Mouse (Mus musculus): Measurements from ENCODE around the gene Taf1b. TPM values are rescaled to one million over a fixed set of nuclear protein-coding genes. Genes with fewer than 3 reads are reported as not detected.

Gene Taf1b
- polyA plus RNA-seq, 2 experiments, result 4.7 to 9.3 TPM

DNA sequence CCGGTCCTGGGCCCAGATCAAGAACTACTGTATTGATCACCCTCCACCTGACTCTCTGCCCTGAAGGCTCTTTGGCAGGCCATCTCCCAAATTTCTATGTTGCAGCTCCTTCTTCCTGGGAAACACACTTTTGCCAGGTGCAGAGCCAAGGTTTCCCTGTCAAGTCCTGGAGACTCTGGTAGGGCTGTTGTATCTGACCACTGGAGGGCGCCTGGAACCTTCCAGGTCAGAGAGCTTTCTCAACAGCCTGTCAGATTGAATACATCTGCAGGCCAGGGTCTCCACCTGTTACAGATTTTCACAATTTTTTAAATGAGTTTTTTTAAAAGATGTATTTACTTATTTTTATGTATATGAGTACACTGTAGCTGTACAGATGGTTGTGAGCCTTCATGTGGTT is 105.1 kb downstream of the Taf1b start:
- 32% methylated on average over 2 of the region's 2 CpGs for WGBS (ENCODE audit: insufficient replicate concordance)
- Histone ChIP-seq H3K9me3 (ENCODE audit: control insufficient read depth, low read length) (no peaks in the 10 kb centered on the region), H3K9ac (replicated peaks) (no peak overlapping the region), H3K36me3 (replicated peaks; ENCODE audit: control insufficient read depth, insufficient read depth, low read depth) (no peaks in the 10 kb centered on the region), H3K4me1 (replicated peaks; ENCODE audit: control insufficient read depth in 2 of 2, insufficient read depth in 2 of 2, low read length in 1 of 2) (no peaks in the 10 kb centered on the region), H3K4me2 (ENCODE audit: low read depth) (no peak overlapping the region), H3K27me3 (ENCODE audit: control insufficient read depth, insufficient read depth, low read length) (no peaks in the 10 kb centered on the region), H3K4me3 (ENCODE audit: insufficient read depth in 1 of 2, low read depth in 2 of 2, low read length in 2 of 2) (no peak overlapping the region), H3K27ac (no peak overlapping the region)
- TF ChIP-seq EP300 (IDR thresholded peaks at IDR 0.05; ENCODE audit: low read depth) (no peak), CTCF (IDR thresholded peaks at IDR 0.05; ENCODE audit: low read depth) (peak; percentile 88)
- no peak for ATAC-seq (ENCODE audit: insufficient read depth)
- peak; percentile 37 to 47 (median 38) for DNase-seq (ENCODE audit: low read depth in 3 of 3, low spot score in 3 of 3)

- no peak overlapping the region for H3K4me2 ChIP-seq (ENCODE audit: low read depth)
- no peak overlapping the region for H3K4me3 ChIP-seq (ENCODE audit: insufficient read depth in 1 of 2, low read depth in 2 of 2, low read length in 2 of 2)
- TF ChIP-seq CTCF (IDR thresholded peaks at IDR 0.05; ENCODE audit: low read depth), result no peak
- TF ChIP-seq EP300 (IDR thresholded peaks at IDR 0.05; ENCODE audit: low read depth), result no peak
- DNase-seq (ENCODE audit: low read depth in 3 of 3, low spot score in 3 of 3) (no peak), ATAC-seq (ENCODE audit: insufficient read depth) (no peak)
- no peak overlapping the region for H3K27ac ChIP-seq
- 71% methylated on average over 10 of the region's 10 CpGs for WGBS (ENCODE audit: insufficient replicate concordance)
- no peaks in the 10 kb centered on the region for H3K9me3 ChIP-seq (ENCODE audit: control insufficient read depth, low read length)
- no peaks in the 10 kb centered on the region for H3K27me3 ChIP-seq (ENCODE audit: control insufficient read depth, insufficient read depth, low read length)
- H3K4me1 ChIP-seq (replicated peaks; ENCODE audit: control insufficient read depth in 2 of 2, insufficient read depth in 2 of 2, low read length in 1 of 2), result no peaks in the 10 kb centered on the region
- H3K36me3 ChIP-seq (replicated peaks; ENCODE audit: control insufficient read depth, insufficient read depth, low read depth), result no peaks in the 10 kb centered on the region
- H3K9ac ChIP-seq (replicated peaks), result no peak overlapping the region
Measured at GRCm38 (mm10) chr12:24606166-24606565, 108.0 kb downstream of the Taf1b start.

Other genes starting within 250 kb of the Taf1b start
- gene Grhl1, start 73.9 kb downstream of the Taf1b start, polyA plus RNA-seq (2012; rRNA removed), result 0.37 and 0.45 TPM in 2 replicates
- 0.20 and 0.43 TPM in 2 replicates for gene Grhl1, start 73.9 kb downstream of the Taf1b start, polyA plus RNA-seq (2014; fragmentation: Nextera tagmentation; extraction: Ambion mirVana)
- 5.4 TPM in 2 replicates for gene Klf11, start 152.9 kb downstream of the Taf1b start, polyA plus RNA-seq (2012; rRNA removed)
- gene Klf11, start 152.9 kb downstream of the Taf1b start, polyA plus RNA-seq (2014; fragmentation: Nextera tagmentation; extraction: Ambion mirVana), result 6.9 and 7.7 TPM in 2 replicates
- 0.74 and 1.2 TPM in 2 replicates for gene Cys1, start 183.5 kb downstream of the Taf1b start, polyA plus RNA-seq (2012; rRNA removed)
- gene Cys1, start 183.5 kb downstream of the Taf1b start, polyA plus RNA-seq (2014; fragmentation: Nextera tagmentation; extraction: Ambion mirVana), result 0.28 and 0.40 TPM in 2 replicates
- gene Rrm2, start 209.9 kb downstream of the Taf1b start, polyA plus RNA-seq (2012; rRNA removed), result 87.7 and 139 TPM in 2 replicates
- gene Rrm2, start 209.9 kb downstream of the Taf1b start, polyA plus RNA-seq (2014; fragmentation: Nextera tagmentation; extraction: Ambion mirVana), result 388 and 401 TPM in 2 replicates

Data from liver, embryonic 14.5 days (tissue).